Mouse (Mus musculus): ENCODE results near the gene Dip2b.

Dip2b gene

DNA sequence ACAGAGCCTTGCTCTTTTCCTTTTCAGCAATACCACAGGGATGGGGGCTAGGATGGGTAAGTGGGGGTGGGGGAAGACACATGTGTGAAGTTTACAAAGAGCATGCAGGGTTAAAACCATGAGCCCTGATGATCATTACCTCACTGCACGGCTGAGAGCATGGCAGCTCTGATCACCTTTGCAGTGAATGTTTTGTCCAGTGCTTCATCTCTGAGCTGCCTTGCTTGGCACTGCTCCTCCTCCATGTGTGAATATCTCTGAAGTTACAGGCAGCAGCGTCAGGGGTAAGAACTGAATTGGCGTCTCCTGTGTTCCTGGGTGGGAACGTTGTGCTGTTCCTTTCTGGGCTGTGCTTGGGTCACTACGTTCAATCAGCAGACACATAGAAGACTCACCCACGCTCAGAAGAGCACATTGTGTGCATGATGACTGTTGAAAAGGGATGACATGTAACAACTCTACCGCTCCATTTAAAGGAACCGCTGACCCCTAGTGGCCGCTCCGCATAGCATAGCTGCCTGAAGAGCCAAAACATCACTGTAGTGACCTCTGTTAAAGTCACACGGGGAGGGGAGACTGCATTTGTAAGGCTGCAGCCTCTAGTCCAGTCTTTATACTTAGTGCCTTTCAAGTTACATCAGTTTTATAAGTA is 88.1 kb downstream of the Dip2b start:
- DNase-seq (ENCODE audit: inconsistent ontology term): peak; percentile 80

DNA sequence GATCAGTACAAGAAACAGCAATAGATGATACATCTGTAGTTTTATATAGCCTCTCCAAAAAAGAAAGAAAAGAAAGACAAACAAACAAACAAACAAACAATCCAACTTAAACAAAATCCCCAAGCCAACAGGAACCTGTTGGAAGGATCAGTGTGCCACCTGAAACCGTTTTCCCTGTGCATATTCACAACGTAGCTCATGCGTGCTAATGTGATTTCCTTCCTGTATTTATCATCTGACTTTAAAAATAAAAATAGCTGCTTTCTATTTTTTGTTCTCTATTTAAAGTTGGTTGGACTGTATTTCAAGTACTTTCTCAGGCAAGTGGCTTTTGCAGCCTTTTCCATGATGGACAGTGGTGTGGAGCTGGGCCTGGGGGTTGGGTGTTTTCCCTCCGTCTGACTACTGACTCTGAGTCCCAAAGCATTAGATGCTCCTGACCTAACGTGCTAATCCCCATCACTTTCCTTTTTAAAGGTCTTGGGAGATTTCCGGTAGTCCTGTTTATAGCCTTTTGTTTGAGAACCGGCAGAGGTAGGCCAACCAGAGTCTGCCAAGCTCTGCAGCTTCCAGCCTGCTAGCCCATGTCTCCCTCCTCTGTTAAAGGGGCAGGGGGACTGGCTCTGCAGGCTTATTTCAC is 90.8 kb downstream of the Dip2b start:
- DNase-seq (ENCODE audit: inconsistent ontology term): no peak

DNA sequence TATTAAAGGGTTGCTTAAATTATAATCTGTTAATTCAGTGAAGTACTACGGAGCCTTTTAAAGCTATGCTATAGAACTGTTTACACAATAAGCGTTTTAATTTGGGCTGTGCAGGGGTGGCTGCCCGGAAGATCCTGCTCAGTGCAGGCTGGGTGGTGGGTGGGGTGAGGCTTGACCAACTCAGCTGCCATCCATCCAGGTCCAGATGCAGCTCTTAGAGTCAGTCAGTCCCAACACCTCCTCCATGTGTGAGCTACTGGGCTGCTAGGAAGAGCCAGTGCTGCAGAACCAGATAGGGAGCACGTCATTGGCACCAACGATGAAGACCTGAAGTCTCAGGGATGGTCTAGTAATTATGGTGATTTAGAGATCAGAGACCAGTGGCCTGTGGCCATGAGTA is 101.2 kb downstream of the Dip2b start:
- no peak for DNase-seq (ENCODE audit: inconsistent ontology term)

DNA sequence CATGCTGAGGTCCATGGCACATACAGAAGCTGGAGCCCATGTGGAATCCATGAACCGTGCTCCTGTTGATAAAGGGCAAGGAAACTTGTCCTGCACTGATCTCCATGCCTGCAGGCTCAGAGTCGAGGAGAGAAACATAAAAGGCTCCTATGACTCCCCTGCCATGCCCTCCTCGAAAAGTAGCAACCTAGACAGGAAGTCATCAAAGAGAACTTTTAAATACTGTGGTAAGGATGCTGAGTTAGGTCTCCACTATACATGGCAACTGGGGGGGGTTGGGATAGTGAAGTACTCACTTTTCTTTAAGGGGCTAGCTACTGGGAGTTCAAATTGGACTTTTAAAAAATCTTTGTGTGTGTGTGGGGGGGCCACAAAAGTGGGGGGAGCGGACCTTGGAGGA is 102.0 kb downstream of the Dip2b start:
- DNase-seq (ENCODE audit: inconsistent ontology term): no peak

DNA sequence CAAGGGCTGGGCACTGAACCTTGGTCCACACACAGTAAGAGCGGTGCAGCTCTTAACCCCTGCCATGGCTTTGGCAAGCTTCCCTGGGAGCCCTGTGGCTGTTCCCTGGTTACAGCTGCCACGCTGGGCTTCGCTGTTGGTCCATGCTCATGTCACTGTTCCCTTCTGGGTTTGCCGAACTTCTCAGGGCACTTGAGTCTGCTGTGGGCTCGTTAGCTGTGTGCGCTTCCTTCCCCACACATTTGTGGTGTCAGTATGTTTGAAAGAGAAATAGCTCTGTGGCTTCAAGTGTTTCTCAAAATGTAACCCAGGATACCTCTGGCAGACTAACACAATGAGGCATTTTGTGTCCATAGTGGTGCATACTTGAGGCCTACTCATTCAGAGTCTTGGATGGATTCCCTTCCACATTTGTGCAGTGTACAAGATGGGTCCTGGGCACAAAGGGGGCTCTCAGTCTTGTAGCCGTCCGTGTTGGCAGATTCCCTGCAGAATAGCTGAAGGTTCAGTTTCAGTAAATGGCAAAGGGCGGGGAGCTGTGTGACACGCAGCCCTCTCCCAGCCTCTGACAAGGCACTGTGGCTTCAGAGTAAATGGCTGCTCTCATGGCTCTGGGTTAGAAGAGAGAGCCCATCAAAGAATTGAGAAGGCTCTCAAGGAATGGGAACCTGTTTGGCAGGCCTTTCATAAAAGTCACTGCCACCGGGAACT is 104.8 kb downstream of the Dip2b start:
- DNase-seq (ENCODE audit: inconsistent ontology term): peak; percentile 96

DNA sequence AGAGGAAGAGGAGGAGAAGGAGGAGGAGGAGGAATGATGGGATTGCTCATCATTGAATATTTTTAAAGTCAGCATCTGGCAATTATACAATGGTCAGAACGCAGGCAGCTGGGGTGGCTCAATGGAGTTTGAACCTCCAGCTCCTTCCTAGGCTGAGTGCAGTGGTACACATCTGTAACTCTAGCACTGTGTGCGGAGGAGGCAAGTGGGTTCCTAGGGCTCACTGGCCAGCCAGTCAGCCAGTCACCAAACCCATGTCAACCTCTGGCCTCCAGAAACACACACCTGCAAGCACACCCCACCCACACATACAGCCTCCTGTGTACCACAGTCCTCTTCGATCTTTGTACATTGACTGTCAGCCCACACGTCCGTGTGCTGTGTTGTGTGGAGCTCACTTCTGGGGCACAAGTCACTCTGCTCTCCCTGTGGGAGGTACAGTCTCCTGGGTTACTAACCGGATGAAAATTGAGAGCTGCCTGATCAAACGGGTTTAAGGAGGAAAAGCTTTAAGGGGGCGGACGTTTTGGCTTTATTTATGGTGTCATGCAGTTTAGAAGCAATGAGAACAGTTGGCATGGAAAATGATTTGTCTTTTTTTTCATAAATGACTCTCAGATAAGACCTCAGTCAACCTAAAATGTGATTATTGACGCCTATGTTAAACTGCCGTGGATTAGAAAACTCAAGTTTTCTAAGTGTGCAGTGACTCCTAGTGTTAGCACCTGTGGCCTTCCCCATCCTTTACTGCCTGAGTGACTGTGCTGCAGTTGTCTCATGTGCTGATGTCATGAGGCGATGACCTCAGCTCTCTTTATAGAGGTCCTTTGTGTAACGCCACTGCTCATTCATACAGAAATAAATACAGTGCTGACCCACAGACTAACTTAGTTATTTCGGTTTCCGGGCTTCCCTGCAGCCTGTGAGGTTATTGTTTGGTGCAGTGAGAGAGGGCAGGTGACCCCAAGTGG is 106.7 kb downstream of the Dip2b start:
- peak; percentile 63 for DNase-seq (ENCODE audit: inconsistent ontology term)

DNA sequence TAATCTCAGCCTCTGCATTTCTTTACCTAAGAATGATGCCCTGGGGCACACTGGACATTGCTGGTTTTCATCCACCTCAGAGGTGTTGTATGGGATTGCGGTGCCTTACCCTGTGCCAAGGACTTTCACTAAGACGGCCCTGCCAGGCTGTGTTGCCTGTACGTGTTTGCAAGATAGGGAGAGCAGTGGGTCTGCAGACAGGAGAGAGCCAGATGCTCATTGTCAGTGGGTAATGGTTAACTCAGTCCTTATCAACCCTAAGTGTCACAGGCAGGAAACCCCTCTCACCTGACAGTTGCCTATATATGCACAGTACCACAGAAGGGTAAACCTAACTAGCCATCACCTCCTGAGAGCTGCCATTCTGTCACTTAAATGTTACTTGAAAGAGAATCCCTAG is 107.5 kb downstream of the Dip2b start:
- DNase-seq (ENCODE audit: inconsistent ontology term): no peak

DNA sequence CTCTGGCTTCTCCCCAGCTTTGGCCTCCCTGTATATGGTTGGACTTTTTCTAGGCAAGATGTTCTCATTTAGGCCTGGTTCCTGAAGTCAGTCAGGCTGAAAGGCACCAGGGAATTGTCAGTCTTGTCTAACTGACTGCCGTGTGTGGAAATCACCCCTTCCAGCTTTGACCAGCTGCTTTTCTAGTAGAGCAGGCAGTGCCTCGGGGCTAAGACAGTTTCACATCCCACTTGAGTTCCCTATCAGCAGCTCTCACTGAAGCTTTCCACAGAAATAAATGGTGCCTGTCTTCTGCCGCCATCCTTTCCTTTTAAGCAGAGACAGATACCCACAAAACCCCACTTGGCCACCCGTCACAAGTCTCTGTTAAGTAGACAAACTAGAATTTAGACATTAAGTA is 112.1 kb downstream of the Dip2b start:
- no peak for DNase-seq (ENCODE audit: inconsistent ontology term)

DNA sequence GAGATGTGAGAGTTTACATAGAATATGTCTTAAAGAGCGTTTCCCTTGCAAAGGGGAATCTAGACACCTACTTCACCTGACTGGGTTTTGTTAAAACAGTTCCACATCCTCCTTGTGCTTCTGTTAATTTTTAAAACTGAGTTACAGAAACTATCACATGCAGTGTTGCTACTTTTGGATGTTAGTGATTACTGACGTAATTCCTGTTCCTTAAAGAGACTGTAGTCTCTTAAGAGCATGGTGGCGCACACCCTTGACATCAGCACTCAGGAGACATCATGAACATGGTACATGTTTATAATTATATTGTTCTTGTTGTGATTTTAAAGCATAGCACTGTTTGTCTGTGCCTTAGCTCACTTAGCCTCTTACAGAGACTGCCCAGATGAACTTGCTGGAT is 113.9 kb downstream of the Dip2b start:
- no peak for DNase-seq (ENCODE audit: inconsistent ontology term)

DNA sequence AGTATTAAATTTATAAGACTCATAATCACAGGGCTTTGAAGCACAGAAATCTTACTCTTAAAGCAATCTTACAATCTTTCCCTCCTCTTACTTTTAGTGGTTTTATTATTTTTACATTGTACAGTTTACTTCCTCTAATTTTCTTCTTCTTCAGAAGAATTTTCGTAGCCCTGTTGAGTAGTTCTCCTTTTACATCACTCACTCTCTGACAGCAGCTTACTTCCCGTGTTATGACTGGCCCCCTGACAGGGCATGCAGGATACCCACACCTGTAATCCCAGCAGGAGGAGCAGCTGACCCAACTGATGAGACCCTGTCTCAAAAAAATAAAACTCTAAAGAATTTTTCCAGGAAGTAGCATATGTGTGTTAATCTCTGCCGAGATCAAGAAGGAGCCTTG is 114.6 kb downstream of the Dip2b start:
- no peak for DNase-seq (ENCODE audit: inconsistent ontology term)

DNA sequence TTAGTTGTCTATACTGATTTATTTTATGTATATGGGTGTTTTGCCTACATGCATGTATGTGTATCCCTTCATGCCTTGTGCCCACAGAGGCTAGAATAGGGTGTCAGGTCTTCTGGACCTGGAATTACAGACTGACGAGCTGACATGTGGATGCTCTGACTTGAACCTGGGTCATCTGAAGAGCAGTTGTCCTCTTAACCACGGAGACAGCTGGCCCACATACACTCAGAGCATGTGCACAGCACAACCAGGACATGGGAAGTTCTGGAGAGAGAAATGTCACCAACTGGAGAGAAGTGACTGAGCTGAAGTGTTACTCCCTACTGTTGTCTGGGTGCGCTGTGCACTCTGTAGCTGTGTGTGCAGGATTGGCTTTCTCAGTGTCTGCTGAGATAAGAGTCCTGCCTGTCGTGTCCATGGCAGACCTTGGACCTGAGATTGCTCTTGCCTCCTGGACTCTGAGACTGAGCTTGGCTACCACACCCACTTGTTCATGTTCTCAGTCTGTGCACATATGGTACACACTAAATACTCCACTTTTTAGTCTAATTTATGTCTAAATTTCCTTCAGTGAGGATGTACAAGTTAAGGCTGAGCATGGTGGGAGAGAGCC is 117.7 kb downstream of the Dip2b start:
- DNase-seq (ENCODE audit: inconsistent ontology term): no peak

DNA sequence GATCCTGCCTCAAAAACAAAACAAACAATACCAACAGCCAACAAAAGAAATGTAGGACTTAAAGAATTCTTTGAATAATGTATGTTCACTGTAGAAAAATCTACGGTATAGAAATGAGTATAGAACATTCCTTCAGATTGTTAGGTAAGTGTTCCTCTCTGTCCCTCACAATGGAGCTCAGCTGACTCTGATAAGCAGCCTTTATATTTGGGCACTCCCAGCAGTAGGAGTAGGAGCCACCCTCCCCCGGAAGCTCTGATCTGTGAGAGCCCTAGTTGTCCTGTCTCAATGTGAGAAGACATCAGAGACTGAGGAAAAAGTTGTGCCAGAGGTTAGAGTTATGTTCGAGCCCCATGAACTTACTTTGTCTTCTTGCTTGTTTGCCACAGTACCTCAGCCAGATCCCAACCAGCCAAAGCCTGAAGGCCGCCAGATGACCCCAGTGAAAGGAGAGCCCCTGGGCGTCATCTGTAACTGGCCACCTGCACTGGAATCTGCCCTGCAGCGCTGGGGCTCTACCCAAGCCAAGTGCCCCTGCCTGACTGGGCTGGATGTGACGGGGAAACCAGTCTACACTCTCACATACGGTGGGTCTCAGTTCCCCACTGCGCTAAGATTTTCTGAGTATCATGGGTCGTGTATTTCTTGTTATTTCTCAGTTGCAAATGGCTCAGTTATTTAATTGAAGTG is 118.5 kb downstream of the Dip2b start:
- no peak for DNase-seq (ENCODE audit: inconsistent ontology term)

DNA sequence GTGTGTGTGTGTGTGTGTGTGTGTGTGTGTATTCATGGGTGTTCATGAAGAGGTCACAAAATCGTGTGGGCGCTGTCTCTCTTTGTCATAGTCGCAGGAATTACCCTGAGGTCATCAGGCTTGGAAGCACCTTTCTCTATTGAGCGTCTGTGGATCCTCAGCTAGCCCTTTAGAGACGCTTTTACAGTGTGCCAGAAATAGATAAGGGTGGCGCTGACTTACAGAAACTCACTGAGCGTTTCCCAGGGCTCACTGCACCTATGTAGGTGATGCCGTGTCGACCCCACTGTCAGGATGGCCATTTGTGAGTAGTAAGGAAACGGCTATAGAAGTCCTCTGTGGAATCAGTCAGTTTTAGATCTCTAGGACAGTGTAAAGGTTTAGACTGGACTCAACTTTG is 120.5 kb downstream of the Dip2b start:
- no peak for DNase-seq (ENCODE audit: inconsistent ontology term)

DNA sequence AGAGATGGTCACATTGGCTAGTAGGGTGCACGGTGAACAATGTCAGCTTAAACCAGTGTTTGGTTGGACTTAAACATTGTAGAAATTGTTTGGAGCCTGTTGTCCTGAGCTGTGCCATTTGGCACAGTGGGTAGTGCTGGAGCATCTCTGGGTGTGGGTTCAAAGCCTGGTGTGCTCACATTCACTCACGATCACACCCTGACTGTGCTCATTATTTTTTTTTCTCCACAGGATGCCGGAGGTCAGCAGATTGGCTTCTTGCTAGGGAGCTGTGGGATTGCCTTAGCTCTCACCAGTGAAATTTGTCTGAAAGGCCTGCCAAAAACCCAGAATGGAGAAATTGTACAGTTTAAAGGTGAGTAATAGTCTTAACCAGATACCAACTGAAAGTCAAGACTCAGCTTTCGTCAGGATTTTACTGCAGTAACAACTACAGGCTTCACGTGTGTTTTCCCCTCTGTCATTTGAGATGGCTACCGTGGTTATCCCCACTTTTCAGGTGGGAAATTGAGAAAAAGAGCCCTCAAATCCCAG is 123.3 kb downstream of the Dip2b start:
- peak; percentile 50 for DNase-seq (ENCODE audit: inconsistent ontology term)

DNA sequence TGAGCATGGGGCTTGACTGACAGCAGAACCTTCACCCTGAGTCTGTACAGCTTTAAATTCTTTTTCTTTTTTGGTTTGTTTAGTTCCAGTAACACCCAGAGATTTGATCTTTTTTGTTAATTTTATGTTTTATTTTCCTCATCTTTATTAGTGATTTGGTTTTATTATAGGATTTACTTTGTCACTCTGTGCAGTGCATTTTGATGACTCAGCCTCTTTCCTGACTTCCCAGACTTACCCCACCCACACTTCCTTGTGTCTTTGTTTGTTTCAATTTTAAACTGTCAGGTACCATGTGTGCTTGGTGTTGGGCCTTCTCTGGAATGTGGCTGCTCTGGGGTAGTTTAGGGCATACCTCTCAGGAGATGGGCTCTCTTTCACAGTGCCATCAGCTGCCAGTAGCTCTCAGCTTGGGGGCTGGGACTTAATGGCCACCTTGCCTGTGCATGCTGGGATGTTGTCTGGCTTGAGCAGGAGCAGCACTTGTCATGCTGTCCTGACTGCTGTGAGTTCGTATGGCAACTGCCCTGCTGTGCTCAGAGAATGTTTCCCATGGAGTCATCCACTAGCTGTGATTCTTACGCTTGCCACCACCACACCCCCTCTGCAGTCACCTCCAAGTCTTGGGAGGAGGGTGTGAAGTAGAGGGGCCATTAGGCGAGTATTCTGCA is 125.1 kb downstream of the Dip2b start:
- DNase-seq (ENCODE audit: inconsistent ontology term): no peak

DNA sequence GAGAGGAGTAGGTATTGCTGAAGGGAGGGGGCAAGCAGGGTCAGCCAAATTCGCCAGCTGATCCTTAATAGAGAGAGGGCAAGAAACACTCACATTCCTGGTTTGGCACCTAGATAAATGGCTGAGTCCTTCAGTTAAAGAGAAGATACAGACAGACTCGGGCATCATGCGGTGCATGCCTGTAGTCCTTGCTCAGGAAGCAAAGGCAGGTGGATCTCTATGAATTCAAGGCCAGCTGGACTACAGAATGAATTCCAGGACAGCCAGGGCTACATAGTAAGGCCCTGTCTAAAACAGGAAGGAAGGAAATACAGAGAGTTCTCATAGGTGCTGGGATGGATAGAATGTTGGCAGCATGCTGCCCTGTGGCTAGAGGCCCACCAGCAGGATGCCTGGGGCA is 128.0 kb downstream of the Dip2b start:
- DNase-seq (ENCODE audit: inconsistent ontology term): peak; percentile 56

DNA sequence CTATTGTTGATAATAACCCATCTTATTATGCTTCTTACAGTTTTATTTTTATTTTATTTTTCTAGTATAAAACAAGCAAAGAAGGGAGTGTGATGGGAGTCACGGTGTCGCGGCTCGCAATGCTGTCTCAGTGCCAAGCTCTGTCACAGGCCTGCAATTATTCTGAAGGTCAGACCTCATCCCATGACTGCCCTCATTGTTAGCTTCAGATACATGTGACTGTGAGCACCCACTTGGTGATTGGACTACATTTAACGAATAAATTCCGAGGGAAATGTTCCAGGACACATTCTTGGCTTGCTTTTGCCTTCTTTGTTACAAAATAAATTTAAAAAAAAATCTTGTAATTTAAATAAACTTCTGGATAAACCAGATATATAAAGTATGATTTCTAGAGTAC is 129.3 kb downstream of the Dip2b start:
- DNase-seq (ENCODE audit: inconsistent ontology term): peak; percentile 83

DNA sequence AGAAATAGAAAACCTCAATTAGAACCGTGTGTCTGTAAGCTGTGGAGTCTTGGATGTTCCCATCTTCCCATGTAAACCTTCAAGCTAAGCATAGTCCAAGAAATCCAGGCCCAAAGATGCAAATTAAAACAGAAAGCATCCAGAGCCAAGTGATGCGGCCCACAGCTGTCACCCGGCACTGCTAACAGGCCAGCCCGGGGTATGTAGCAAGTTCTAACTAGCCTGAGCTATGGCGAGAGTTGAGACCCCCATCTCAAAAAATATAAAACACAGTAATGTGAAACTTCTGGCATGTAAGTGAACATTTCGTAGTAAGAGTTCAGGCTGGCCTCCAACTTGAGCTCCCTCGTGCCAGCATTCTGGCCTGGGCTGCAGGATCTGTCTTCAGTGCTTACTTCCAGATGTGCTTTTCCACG is 129.7 kb downstream of the Dip2b start:
- DNase-seq (ENCODE audit: inconsistent ontology term): peak; percentile 59

DNA sequence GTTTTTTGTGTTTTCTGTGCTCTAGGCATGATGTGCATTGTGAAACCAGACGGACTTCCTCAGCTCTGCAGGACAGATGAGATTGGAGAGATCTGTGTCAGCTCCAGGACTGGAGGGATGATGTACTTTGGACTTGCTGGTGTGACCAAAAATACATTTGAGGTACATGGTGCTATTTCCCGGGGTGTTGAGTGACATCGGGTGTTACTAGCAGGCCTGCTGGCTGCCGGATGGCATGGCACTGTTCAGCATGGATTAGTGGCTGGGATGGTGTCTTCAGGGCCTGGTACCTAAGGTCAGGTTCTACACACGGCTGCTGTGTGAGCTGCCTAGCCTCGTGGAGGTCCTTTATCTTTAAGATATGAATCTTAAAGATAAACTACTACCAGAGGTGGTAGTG is 136.7 kb downstream of the Dip2b start:
- DNase-seq (ENCODE audit: inconsistent ontology term): no peak

DNA sequence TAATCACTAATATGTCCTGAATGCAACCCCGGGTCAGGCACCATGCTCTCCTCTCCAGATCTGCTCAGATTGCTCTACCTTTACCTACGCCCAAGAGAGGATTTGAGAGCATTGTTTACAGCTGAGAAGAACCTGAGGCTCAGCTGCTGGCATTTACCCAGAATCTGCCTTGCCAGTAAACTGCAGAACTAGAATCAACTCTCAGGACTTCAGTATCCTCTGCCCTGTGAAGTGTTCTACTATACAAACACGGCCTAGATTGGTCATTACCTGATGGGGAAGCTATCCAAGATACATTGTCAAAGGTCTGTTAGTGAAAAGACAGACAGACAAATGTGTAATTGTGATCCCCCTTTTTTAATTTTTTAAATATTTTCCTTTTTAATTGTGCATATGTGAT is 138.7 kb downstream of the Dip2b start:
- no peak for DNase-seq (ENCODE audit: inconsistent ontology term)

All from Muller cell, postnatal 12 days (primary cell).